Mouse (Mus musculus) heart, adult 2 months (tissue): ENCODE measurements around the gene Iffo2.

Source experiments
- CTCF ChIP-seq: fragments of 200-600 bp; IDR thresholded peaks from 2 replicates; pipeline ENCODE4 v1.8.1; 2022; ENCODE audit warnings: antibody characterized with exemption, mild to moderate bottlenecking, moderate library complexity
- EP300 ChIP-seq: fragments of 200-500 bp; IDR thresholded peaks from 2 replicates; pipeline ENCODE4 v1.6.1; 2011; ENCODE audit warnings: low read depth, low read length, control low read depth; ENCODE audit not compliant: insufficient read depth

DNA sequence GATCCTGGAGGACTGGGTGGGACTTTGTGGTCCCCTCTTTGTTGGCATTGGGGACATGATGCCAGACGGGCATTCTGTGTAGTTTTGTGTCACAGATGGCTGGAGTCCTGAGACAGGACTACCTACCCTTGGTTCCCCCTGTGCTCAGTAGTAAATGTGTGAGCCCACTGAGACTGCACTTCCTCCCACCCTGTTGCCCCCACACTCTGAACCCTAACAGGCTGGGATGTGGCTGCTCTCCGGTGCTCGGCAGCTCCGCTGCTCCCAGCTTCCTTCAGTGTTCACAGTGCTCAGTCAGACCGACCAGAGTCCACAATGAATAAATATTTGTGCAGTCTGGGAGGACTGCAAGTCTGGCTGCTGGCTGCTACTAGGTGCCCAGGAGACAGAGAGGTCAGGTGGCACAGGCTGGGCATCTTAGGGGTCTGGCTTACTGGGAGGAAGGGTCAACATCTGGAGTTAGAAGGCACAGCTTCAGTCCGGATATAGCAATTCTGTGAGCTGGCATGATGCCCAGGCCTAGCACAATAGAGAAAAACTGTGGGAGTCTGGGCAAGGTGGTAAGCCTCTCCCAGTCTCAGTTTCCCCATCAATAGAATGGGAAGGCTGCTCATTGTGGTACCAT, 51.2 kb downstream of the Iffo2 start:
- TF ChIP-seq CTCF (no peak), EP300 (no peak)
